Mouse (Mus musculus) heart, adult 9 months (tissue): Measurements from ENCODE around the gene Lpin1.

Source experiments
- DNase-seq, 2 experiments: peaks; one replicate each; pipeline ENCODE4 v3.0.0; 2022; ENCODE audit warnings: low spot score in 2 of 2

Lpin1 gene

DNA sequence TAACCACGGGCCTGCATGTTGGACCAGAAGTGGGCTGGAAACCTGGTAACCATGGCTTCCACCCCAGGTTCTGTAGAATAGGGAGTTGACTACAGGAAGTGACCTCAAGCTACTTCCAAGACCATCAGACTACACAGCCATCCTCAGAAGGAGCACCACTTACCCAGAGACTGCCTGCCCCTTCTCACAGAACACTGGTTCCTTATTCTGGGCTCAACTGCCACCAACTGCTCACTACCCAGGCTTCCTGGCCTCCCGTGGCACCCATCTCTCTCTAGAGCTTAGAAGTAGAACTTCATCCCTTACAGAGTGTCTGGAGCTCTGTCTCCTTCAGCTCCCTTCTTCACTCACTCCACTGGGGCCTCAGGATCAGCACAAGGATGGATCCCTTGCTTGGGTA is at the start of gene Lpin1:
TSS of gene Lpin1 (minus strand) at position 31 of the 400 bp plus-strand sequence.
- no peak for DNase-seq

DNA sequence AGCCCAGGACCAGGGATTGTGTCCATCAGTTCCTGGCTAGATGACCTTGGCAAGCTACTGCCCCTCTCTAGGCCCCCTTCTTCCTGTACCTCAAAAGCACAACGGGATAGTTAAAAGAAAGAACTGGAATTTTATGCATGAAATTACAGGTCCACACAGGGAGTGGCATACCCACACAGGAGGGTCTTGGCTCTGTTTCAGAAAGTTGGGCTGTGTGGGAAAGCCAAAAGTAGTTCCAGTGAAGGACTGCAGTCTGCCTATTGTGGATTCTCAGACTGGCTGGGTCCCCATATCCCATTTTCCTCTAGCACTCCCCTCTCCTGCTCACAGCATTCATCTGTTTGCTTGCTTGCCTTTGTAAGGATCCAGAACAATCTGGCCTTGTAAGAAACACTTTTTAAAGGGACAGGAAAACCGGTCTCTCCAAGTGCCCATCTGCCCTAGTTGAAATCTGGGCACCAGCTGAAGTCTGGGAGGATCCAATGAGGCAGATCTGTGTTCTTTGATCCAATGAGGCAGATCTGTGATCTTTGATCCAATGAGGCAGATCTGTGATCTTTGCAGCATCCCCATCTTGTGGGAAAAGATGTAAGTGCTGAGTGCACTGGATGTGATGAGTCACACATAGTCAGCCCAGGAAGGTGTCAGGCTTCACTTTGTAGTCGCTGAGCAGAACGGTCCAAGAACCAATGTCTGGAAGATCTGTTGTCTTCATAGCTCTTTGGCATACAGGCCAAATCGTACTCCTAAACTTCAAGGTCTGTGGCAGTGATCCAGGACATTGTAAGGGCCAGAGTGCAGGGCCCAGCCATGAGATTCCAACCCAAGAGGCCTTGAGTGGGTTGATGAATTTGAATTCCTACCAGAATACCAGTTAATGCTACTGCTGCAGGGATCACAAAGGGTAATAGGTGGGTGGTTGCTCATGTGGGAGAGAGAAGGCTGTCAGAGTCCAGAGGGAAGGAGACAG is 46.4 kb upstream of the Lpin1 start:
- DNase-seq = no peak

DNA sequence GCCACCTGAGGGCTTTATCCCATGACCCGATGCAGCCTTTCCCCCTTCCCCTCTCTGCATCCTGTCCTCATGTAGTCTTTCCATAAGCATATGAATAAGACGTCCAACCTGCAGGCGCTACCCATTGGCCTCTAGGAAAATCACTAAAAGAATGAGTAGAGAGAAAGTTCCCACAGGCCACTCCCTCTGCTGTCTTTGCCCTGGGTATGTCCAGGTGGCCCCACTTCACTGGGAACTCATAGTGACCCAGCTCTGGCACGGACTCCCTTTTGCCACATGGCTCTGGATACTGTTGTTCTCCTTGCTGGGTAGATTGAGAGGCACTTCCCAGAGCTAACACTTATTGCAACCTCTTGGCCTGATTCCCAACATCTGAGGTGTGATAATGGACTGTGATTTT is 44.8 kb upstream of the Lpin1 start:
- no peak for DNase-seq

DNA sequence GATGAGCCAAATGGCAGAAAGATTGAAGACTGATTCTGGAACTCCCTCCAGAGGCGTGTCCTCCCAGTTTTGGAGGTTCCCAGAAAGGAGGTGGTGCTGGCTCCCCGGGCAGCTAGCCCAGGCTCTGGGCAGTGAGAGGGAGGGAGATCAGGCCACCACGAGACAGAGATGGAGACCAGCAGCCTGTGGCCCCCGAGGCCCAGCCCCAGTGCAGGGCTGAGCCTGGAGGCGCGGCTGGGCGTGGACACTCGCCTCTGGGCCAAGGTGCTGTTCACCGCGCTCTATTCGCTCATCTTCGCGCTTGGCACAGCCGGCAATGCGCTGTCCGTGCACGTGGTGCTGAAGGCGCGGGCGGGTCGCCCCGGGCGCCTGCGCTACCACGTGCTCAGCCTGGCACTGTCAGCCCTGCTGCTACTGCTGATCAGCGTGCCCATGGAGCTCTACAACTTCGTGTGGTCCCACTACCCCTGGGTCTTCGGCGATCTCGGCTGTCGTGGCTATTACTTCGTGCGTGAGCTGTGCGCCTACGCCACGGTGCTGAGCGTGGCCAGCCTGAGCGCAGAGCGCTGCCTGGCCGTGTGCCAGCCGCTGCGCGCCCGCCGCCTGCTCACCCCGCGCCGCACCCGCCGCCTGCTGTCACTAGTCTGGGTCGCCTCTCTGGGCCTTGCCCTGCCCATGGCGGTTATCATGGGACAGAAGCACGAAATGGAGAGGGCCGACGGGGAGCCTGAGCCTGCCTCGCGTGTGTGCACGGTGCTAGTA is 42.7 kb upstream of the Lpin1 start, which contains the start of gene Ntsr2:
TSS of gene Ntsr2 (plus strand) at position 51 of the 762 bp plus-strand sequence.
- DNase-seq = peak; percentile 60 to 76

DNA sequence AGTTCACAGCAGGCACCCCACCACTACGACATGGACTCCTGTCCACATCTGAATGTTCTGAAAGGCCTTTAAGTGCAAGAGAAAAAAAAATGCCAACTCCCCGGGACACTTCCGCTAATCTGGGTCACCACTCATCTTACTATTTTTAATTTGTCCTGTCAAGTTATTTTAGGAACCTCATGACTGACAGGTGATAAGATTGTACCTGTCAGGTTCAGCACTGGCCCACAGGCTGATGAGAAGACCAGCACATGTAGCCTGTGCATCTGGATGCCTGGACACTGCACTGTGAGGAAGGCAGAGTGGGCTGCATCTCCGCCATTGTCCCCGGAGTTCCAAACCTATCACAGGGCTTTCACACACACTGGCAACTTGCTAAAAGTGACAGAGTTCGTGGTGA is 39.1 kb upstream of the Lpin1 start:
- peak; percentile 38 to 61 for DNase-seq

DNA sequence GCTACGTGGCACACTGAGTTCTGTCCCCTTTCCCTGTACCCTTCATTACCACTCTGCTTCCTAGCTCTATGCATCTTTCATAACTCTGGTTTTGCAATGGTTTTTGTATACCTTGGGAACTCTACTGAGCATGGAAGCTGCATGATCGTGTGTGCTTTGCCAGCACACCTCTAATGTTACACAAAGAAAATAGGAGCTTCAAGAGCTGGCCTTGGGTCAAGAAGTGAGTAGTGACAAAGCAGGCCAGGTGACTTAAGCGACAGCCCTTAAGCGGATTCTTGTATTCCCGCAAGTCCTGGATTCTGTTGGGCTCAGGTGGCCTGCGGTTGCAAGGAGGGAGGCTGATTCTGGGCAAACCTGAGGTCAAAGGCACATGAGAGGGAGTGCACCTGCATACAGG is 37.5 kb upstream of the Lpin1 start:
- no peak for DNase-seq

DNA sequence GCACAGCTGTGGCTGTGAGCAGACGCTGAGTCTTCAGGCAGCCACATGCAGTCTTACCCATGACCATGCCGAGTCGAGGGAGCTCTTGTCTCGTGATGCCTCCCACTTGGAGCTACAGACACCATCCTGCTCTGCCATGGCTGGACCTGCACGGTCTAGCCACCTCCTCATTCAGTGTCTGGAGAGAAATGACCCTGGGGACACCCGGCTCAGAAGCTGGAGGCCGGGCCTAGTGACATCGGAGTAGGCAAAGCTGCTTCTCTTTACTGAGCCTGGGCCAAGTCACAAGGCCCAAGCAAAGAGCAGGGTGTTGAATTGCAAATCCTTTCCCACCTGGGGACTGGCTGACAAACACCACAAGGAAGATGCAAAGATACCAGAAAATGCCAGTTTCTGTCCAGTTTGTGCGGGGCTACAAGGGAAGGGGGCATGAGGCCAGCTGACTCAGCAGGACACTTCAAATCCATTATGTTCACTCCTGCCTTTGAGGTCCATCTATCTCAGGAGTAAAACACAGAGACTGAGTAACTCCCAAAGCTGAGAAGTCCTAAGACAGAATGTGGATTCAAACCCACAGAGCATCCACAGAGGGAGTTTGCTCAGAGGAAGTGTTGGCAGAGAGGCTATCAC is 36.1 kb upstream of the Lpin1 start:
- DNase-seq = peak in 1 of 2 experiments; percentile 48

DNA sequence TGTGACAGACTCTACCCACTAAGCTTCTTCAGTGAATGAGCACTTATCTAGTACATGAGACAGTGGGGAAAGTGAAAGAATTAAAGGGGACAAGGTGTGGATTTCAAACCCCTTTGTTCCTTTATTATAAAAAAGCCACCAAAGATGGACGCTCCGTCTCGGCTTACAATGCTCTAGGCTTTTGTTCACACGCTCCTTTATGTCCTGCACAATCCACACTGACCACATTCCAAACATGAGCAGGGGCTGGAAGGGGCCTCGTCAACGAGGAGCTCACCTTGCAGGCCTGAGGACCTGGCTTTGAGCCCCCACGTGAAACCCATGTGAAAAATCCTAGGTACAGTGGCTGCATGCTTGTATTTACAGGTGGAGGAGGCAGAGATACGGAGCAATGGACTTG is 33.9 kb upstream of the Lpin1 start:
- DNase-seq = no peak

DNA sequence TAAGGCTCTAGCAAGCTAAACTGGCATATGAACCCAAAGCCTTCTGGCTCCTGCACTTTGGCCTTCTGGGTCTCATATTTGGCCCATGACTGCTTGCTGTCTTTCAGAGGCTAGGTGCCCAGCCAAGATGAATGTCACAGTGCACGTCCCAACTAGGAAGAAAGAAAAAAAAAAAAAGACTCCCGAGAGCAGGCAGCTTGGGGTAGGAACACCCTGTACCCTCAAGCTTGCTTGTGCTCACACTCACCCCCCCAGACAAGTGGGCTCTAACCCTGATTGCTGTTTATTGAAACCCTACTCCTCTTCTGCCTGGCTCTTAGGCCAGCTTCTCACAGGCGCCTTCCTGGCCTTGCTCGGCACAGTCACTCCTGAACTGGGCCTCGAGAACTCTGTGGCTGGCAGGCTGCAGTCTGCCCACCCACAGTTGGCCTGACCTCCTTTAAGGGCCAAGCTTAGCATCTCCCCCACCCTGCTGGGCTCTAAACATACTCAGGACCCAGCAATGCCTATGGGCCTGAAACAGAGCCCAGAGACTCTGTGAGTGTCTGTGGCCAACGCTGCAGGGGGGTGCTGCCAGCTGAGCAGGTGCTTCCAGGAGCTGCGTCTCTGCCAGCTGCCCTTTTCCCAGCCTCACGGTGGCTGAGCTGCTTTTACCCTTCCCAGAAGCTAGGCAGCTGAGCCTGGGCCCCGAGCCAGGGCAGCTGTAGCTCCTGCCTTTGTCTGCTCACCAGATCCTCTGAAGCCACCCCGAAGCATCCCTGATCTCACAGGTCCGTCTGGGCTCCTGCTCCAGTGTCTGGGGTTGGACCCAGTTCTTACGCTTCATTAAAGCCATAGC is 33.0 kb upstream of the Lpin1 start:
- peak; percentile 69 to 75 for DNase-seq

DNA sequence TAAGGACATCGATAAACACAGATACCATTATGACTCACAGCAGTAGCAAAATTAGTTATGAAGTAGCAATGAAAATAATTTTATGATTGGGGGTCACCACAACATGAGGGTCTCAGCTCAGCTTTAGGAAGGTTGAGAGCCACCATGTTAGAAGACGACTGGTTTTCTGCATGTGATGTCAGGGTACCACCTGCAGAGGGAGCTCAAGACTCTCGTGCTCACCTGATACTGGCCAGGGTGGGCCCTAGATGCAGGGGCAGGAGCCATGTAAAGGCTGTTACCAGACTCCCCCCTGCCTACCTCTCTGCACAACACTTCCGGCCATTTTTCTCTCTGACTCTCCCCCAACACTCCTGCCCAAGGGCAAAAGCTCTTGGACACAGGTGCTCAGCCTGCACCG is 31.2 kb upstream of the Lpin1 start:
- DNase-seq = no peak

DNA sequence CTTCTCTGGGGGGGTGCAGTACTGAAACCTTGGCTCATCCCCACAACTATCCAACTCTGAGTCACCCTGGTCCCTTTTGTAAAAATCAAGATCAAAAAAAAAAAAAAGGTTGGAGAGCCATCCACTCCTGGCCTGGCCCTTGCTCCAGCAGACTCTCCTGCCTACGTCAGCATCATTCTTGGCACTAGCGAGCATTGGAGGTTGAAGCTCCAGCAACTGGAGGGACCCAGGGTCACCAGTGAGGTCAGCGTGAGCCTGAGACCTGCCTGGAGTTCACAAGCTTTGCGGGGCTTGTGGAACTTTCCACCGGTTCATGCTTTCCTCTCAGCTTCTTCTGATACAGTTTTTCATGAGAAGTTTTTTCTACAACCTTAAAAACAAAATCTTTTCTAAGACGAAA is 29.3 kb upstream of the Lpin1 start:
- no peak for DNase-seq

DNA sequence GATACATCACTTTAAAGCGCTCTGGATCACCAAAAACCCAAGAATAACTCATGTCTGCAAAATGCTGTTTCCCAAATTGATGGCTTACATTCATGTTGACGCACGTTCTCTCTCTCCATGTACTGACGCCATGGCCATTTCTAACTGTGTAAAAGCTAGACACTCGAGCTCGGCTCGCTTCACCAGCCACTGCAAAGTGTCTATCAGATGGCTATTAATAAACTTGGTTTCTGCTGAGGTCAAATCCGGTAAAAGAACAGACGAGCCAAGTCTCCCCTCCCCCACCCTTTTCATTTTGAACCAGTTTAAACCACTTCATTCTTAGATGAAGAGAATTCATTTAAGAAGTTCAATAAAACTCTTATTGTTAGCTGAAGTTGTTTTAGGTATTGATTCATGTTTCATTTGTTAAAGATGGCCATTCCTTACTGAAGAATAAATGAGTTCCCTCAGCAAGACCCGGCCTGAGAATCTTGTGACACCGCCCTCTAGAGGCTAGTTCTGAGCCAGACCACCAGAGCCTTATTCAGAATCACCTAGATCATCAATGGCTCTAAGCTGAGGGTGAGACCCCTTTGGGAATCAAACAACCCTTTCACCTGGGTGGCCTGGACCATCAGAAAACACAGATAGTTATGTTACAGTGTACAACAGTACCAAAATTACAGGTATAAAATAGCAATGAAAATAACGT is 28.5 kb upstream of the Lpin1 start:
- peak in 1 of 2 experiments; percentile 41 for DNase-seq

DNA sequence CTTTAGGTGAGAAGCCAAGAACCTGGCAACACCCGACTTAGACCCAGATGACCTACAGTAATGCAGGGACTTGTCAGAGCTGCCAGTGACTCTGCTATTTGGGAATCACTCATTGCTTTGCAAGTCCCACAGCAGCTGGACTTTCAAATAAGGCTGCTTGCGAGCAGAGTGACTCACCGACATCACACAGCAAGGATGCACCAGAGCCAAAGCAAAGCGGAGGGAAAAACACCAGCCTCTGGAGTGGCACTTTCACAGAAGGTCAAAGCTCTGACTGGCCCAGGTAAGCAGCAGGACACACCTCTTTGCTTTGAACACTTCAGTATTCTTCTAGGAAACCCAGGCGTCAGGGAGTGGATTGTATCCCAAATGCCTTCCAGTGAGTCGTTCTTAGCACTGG is 25.1 kb upstream of the Lpin1 start:
- no peak for DNase-seq

DNA sequence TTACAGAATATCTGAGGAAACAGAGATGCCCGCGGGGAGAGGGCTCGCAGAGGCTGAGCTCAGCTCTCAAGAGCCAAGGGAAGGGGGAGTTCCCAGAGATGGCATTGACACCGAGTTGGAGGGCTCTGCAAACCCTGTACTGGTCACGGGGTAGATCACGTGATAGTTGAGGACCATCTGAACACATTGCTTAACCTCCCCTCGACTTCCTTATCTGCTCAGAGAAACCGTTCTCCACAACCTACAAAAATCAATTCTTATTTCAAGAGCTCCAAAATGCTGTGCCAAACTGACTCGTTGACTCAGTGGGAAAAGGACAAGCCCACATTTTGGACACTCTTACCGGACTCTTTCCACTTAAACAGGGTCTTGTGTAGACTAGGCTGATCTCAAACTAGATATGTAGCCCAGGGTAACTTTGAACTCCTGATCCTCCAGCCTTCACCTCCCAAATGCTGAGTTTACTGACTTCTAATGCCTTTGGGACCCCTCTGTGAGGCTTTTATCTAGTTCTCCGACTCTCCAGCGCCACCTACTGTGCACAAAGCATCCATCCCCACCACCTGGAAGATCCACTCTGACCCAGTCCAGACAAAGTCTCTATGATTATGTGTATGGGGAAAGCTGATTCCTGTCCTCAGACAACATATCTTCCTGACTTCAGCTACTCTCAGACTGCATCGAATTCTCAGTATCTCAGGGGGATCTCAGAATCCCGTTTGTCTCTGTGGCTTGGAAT is 23.5 kb upstream of the Lpin1 start:
- DNase-seq = peak in 1 of 2 experiments; percentile 46

DNA sequence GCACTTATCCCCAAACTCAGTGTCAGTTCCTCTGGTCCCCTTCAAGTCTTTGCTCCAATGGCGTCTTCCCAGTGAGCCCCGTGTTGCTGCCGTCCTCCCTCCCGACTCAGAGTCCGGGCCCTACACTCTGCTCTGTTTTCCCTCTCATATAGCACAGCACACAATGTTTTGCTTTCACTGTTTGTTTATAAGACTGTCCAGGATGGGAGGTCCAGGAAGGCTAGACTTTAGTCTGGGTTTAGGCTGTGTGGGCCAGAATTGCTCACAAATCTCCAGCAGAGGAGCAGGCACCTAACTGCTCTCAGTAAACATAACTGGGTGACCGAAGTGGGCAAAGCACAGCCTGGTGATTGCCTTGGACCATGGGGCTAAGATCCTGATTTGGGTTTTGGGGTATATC is 22.5 kb upstream of the Lpin1 start:
- DNase-seq = no peak

DNA sequence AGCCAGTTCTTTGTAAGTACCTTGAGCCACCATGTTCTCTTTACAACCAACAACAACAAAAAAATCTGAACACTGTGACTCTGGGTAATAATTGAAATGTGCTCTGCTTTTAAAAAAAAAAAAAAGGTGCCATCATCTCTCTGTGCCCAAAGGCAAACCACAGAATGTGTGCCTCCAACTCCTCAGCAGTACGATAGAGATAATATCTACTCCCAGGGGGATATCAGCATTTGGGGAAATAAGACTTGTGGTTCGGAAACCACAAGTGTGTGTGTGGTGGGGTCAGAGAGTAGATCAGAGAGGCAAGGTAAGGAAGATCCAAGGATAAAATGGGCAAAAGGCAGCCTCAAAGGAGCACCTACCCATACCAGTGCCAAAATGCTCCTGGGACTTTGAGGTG is 20.7 kb upstream of the Lpin1 start:
- no peak for DNase-seq

DNA sequence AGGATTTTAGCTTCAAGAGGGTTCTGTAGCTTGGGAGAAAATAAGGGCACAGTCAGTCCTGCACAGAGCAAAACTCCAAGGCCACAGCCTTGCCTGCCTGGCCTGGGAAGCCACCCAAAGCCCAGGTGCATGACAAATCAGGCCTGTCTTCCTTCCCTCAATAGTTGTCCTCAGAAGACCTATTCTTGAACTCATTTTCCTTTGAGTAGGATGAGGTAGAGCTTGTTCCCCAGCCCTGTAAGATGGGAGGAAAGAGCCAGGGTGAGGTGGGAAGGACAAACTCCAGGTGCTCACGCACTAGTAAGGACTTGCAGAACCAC is 20.1 kb upstream of the Lpin1 start:
- DNase-seq = peak in 1 of 2 experiments; percentile 29

DNA sequence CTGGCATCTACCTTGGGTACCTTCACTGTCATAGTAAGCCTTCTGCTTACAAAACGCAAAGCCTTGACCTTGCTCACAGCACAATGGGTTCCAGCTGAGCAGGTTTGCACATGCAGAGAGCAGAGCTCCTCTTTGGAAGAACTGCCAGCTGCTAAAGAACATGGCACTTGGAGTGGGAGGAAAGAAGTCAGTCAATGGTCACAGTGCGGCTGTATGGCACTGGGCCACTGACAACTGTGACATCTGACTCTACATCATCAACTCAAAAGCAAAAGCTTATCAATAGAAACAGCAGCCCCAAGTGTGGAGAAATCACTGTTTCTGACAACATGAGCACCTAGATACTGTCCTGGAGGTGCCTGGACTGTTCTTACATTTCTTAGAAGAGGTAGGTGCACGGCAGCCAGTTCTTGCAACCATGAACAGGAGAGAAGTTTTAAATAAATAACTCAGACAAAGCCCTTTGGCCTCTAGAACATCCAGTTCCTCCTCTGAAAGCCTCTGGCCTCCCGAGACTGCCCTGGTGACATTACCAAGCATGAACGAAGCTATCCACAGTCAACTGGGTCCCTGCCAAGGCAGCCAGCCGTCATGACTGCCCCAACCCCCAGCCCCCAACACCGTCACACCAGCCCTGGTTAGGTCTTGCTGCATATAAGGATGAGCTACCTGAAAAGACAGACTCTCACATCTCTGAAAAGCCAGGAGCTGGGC is 19.5 kb upstream of the Lpin1 start:
- DNase-seq = peak; percentile 44 to 54

DNA sequence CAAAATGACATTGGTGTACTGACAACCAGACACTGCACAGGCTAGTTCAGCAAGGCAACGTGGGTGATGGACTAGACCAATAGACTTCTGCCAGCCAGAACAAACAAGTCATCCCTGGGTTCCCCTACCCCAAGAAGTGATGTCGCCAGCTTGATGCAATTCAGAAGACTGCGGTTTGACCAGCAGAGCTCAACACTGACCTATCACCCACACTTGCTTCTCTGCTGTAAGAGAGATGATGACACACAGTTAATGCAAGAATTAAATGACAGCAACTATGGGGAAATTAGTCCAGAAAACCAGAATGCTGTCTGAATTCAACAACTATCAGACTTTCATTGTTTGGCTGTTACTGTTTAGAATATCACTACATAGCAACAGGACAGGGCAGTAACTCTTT is 9.5 kb upstream of the Lpin1 start:
- DNase-seq = no peak

DNA sequence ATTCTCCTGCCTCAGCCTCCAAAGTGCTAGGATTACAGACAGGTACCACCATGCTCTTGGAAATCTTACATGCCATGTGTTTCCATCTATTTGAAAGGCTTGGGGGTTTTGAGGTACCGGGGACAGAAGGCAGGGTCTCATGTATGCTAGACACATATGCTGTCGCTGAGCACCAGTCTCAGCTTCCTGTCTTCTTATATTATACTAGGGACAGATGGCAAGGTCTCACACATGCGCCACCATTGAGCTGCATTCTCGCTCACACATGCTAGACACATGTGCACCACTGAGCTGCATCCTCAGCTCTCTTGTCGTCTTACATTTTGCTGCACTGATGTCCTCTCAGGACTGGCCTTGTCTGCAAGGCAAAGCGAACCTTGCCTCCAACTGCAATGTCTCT is 8.7 kb upstream of the Lpin1 start:
- DNase-seq = no peak
